Mouse (Mus musculus): Measurements from ENCODE around the gene Mxra8.

GRCm38 (mm10) chr4:155823443-155823842, 16.0 kb upstream of the Mxra8 start:
- no peak for TF ChIP-seq CTCF (IDR thresholded peaks at IDR 0.05; ENCODE audit: low read depth)
- no peak for TF ChIP-seq EP300 (IDR thresholded peaks at IDR 0.05; ENCODE audit: low read depth)
